Mouse (Mus musculus): ENCODE results near the gene Nepn. TPM values are rescaled to one million over a fixed set of nuclear protein-coding genes. Genes with fewer than 3 reads are reported as not detected.

Nepn gene
- polyA plus RNA-seq, 1 experiment = not detected

- H3K4me3 ChIP-seq (replicated peaks; ENCODE audit: control insufficient read depth, low read depth, low read length) = no peak overlapping the region
- WGBS = 81% methylated on average over 7 of the region's 7 CpGs
- TF ChIP-seq CTCF (IDR thresholded peaks at IDR 0.05; ENCODE audit: control insufficient read depth, insufficient read depth, low read length) (no peak), POLR2A (IDR thresholded peaks at IDR 0.05; ENCODE audit: borderline replicate concordance, control insufficient read depth, low read depth, low read length) (no peak)
- H3K27ac ChIP-seq (ENCODE audit: control insufficient read depth, insufficient read depth, low read depth, low read length, poor library complexity) = no peak overlapping the region
- H3K4me1 ChIP-seq (ENCODE audit: control insufficient read depth, insufficient read depth, low read length) = no peaks in the 10 kb centered on the region
These were observed 37.7 kb downstream of the Nepn start for GRCm38 (mm10) chr10:52426314-52426980.

DNA sequence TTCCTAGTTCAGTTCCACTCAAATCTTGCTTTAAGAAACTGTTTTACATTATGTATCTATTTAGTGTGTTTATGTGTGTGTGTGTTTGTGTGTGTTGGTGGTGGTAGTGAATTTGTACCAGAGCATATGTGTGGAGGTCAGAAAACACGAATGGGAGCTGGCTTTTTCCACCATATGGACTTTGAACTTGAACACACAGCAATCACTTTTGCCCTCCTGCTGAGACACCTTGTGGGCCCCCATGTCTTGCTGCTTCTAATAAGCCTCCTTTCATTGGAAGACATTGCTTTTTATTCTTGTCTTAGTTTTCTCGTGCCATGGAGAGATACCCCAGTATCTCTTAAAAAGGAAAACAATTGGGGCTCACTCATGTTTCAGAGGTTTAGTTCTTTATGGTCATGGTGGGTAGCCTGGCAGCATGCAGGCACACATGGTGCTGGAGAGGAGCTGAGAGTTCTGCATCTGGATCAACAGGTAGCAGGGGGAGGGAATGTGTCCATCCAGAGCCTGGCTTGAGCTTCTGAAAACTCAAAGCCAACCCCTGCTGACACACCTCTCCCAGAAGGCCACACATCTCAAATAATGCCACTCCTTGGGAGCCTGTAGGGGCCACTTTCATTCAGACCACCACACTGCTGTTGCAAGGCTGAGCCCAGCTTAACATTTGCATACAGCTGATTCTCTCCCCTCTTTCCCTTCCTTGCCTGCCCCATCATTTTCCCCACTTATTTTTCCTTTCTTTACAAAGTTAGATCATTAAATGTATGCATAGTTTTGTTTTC lies 39.1 kb downstream of the Nepn start:
- Histone ChIP-seq H3K4me1 (ENCODE audit: control insufficient read depth, insufficient read depth, low read length) (no peaks in the 10 kb centered on the region), H3K4me3 (replicated peaks; ENCODE audit: control insufficient read depth, low read depth, low read length) (no peak overlapping the region), H3K27ac (ENCODE audit: control insufficient read depth, insufficient read depth, low read depth, low read length, poor library complexity) (no peak overlapping the region)
- TF ChIP-seq POLR2A (IDR thresholded peaks at IDR 0.05; ENCODE audit: borderline replicate concordance, control insufficient read depth, low read depth, low read length) (no peak), CTCF (IDR thresholded peaks at IDR 0.05; ENCODE audit: control insufficient read depth, insufficient read depth, low read length) (no peak)
- 74% methylated on average over 2 of the region's 2 CpGs for WGBS

- no peak for TF ChIP-seq CTCF (IDR thresholded peaks at IDR 0.05; ENCODE audit: control insufficient read depth, insufficient read depth, low read length)
- TF ChIP-seq POLR2A (IDR thresholded peaks at IDR 0.05; ENCODE audit: borderline replicate concordance, control insufficient read depth, low read depth, low read length) = no peak
- H3K4me1 ChIP-seq (ENCODE audit: control insufficient read depth, insufficient read depth, low read length) = no peaks in the 10 kb centered on the region
- WGBS = 84% methylated on average over 1 of the region's 1 CpGs
- H3K4me3 ChIP-seq (replicated peaks; ENCODE audit: control insufficient read depth, low read depth, low read length) = no peak overlapping the region
- no peak overlapping the region for H3K27ac ChIP-seq (ENCODE audit: control insufficient read depth, insufficient read depth, low read depth, low read length, poor library complexity)
These were observed 42.2 kb downstream of the Nepn start for GRCm38 (mm10) chr10:52430953-52431352.

DNA sequence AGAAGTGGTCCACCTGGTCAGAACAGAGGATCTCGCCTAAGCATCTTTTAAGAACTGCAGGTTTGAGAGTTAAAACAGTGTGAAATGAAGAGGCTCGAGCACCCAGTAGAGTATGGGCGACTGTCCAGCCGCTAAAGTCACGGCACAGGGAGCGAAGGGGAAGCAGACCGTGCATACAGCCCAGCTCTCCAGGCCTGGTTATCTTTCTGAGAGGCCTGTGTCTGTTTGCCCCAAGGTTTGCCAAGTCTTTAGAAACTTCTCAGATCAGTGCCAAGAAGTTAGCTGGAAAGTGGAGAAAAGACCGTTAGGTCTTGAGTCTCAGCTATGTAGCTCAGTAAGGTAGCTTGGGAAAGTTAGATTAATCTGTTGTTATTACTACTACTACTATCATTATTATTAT lies 46.1 kb downstream of the Nepn start:
- 86% methylated on average over 8 of the region's 8 CpGs for WGBS
- no peak overlapping the region for H3K27ac ChIP-seq (ENCODE audit: control insufficient read depth, insufficient read depth, low read depth, low read length, poor library complexity)
- H3K4me3 ChIP-seq (replicated peaks; ENCODE audit: control insufficient read depth, low read depth, low read length) = no peak overlapping the region
- TF ChIP-seq CTCF (IDR thresholded peaks at IDR 0.05; ENCODE audit: control insufficient read depth, insufficient read depth, low read length) = no peak
- TF ChIP-seq POLR2A (IDR thresholded peaks at IDR 0.05; ENCODE audit: borderline replicate concordance, control insufficient read depth, low read depth, low read length) = no peak
- H3K4me1 ChIP-seq (ENCODE audit: control insufficient read depth, insufficient read depth, low read length) = no peaks in the 10 kb centered on the region

Other genes starting within 250 kb of the Nepn start
- gene Ros1, start 193.7 kb upstream of the Nepn start, polyA plus RNA-seq (2011; ENCODE audit: insufficient read depth, insufficient read length, low replicate concordance, missing spikeins) = not detected in 2 replicates
- gene Dcbld1, start 155.4 kb upstream of the Nepn start, polyA plus RNA-seq (2011; ENCODE audit: insufficient read depth, insufficient read length, low replicate concordance, missing spikeins) = 1.1 and 2.4 TPM in 2 replicates
- not detected in 2 replicates for gene Gm26741, start 30.2 kb upstream of the Nepn start, polyA plus RNA-seq (2011; ENCODE audit: insufficient read depth, insufficient read length, low replicate concordance, missing spikeins)
- gene Gopc, start 6.8 kb upstream of the Nepn start, polyA plus RNA-seq (2011; ENCODE audit: insufficient read depth, insufficient read length, low replicate concordance, missing spikeins) = 2.9 and 5.3 TPM in 2 replicates
- gene Nus1, start 28.6 kb downstream of the Nepn start, polyA plus RNA-seq (2011; ENCODE audit: insufficient read depth, insufficient read length, low replicate concordance, missing spikeins) = 10.5 and 12.5 TPM in 2 replicates